Mouse (Mus musculus) CH12.LX (cell line): ENCODE results near the gene Pnrc2. TPM values are rescaled to one million over a fixed set of nuclear protein-coding genes. Genes with fewer than 3 reads are reported as not detected.

Source experiments
- DNase-seq: peaks from one replicate; pipeline ENCODE4 v3.0.0-alpha.2; 2013; ENCODE audit errors: extremely low read depth
- H3K27ac ChIP-seq: 2 replicates; pipeline ENCODE4 v1.5.1; 2012; ENCODE audit warnings: low read depth, mild to moderate bottlenecking, control low read depth, moderate library complexity; ENCODE audit not compliant: insufficient read depth
- H3K27me3 ChIP-seq: replicated peaks from 2 replicates; pipeline ENCODE3; 2012; ENCODE audit warnings: inconsistent platforms
- H3K36me3 ChIP-seq, 2 experiments: replicated peaks in 1 of 2; 2 replicates each; pipeline versions ENCODE3 to v1.6.1; 2012; ENCODE audit warnings: inconsistent platforms in 1 of 2, low read length in 1 of 2, mild to moderate bottlenecking in 1 of 2, mixed read lengths in 1 of 2, moderate library complexity in 1 of 2; ENCODE audit not compliant: control insufficient read depth in 1 of 2, insufficient read depth in 1 of 2
- H3K4me1 ChIP-seq, 2 experiments: 2 replicates each; pipeline ENCODE4 v1.6.1; 2012; ENCODE audit warnings: inconsistent platforms in 1 of 2, moderate library complexity in 1 of 2; ENCODE audit not compliant: insufficient read depth in 2 of 2, control insufficient read depth in 1 of 2
- H3K4me2 ChIP-seq: 2 replicates; pipeline ENCODE4 v1.6.1; 2012; ENCODE audit warnings: low read depth, mild to moderate bottlenecking, control low read depth; ENCODE audit not compliant: poor library complexity, insufficient read depth, severe bottlenecking
- H3K4me3 ChIP-seq, 3 experiments: fragments of 150-350 bp in 1 of 3; sonication (generic) in 1 of 3; replicated peaks in 1 of 3; 2 replicates each; pipeline versions ENCODE3 to v1.5.1; 2011 to 2012; ENCODE audit warnings: low read depth in 2 of 3, low read length in 2 of 3, mild to moderate bottlenecking in 2 of 3, moderate library complexity in 2 of 3, control low read depth in 1 of 3, improper control_type of control experiment in 1 of 3, inconsistent platforms in 1 of 3, mixed read lengths in 1 of 3; ENCODE audit not compliant: poor library complexity in 1 of 3
- H3K79me2 ChIP-seq: replicated peaks from 2 replicates; pipeline ENCODE4 v1.6.1; 2012; ENCODE audit warnings: mild to moderate bottlenecking, moderate library complexity; ENCODE audit not compliant: control insufficient read depth, poor library complexity, insufficient read depth, severe bottlenecking; ENCODE audit errors: extremely low read depth
- H3K9ac ChIP-seq: 2 replicates; pipeline ENCODE4 v1.6.1; 2012; ENCODE audit warnings: low read depth, mild to moderate bottlenecking, control low read depth, moderate library complexity; ENCODE audit not compliant: insufficient read depth
- H3K9me3 ChIP-seq: replicated peaks from 2 replicates; pipeline ENCODE3; 2012; ENCODE audit warnings: low read length, inconsistent platforms, mixed read lengths
- BHLHE40 ChIP-seq: IDR thresholded peaks from 2 replicates; pipeline ENCODE4 v1.6.1; 2011; ENCODE audit warnings: mild to moderate bottlenecking, low read depth, low read length, improper control_type of control experiment
- CHD1 ChIP-seq: IDR thresholded peaks from 2 replicates; pipeline ENCODE4 v1.6.1; 2012; ENCODE audit warnings: low read depth, low read length, improper control_type of control experiment, inconsistent platforms
- CTCF ChIP-seq, 2 experiments: IDR thresholded peaks in 1 of 2; conservative IDR thresholded peaks in 1 of 2; 2 replicates each; pipeline ENCODE4 v1.5.1; 2011 to 2012; ENCODE audit warnings: low read depth in 2 of 2, low read length in 2 of 2, improper control_type of control experiment in 1 of 2, inconsistent platforms in 1 of 2, mild to moderate bottlenecking in 1 of 2, moderate library complexity in 1 of 2
- ELF1 ChIP-seq: IDR thresholded peaks from 2 replicates; pipeline ENCODE4 v1.6.1; 2014; ENCODE audit warnings: low read depth, mild to moderate bottlenecking, inconsistent platforms, low read length, improper control_type of control experiment
- ETS1 ChIP-seq: conservative IDR thresholded peaks from 2 replicates; pipeline ENCODE4 v1.6.1; 2012; ENCODE audit warnings: low read depth, mild to moderate bottlenecking, inconsistent platforms, low read length, improper control_type of control experiment, moderate library complexity
- HCFC1 ChIP-seq: IDR thresholded peaks from 2 replicates; pipeline ENCODE4 v1.6.1; 2012; ENCODE audit warnings: low read depth, mild to moderate bottlenecking, inconsistent platforms, low read length, improper control_type of control experiment
- JUN ChIP-seq: IDR thresholded peaks from 2 replicates; pipeline ENCODE4 v1.6.1; 2011; ENCODE audit warnings: low read depth, mild to moderate bottlenecking, low read length, improper control_type of control experiment, moderate library complexity; ENCODE audit not compliant: insufficient read depth
- JUND ChIP-seq: conservative IDR thresholded peaks from 2 replicates; pipeline ENCODE4 v1.6.1; 2011; ENCODE audit warnings: low read depth, low read length, improper control_type of control experiment
- KAT2A ChIP-seq: IDR thresholded peaks from 2 replicates; pipeline ENCODE4 v1.6.1; 2012; ENCODE audit warnings: low read length, improper control_type of control experiment, inconsistent platforms; ENCODE audit not compliant: insufficient replicate concordance
- MAX ChIP-seq: IDR thresholded peaks from 2 replicates; pipeline ENCODE4 v1.6.1; 2011; ENCODE audit warnings: low read length, improper control_type of control experiment
- MAZ ChIP-seq: IDR thresholded peaks from 2 replicates; pipeline ENCODE4 v1.6.1; 2012; ENCODE audit warnings: low read depth, mild to moderate bottlenecking, inconsistent platforms, low read length, improper control_type of control experiment, moderate library complexity
- MEF2A ChIP-seq: IDR thresholded peaks from 2 replicates; pipeline ENCODE4 v1.6.1; 2014; ENCODE audit warnings: low read depth, mild to moderate bottlenecking, inconsistent platforms, low read length, improper control_type of control experiment, borderline replicate concordance
- MXI1 ChIP-seq: IDR thresholded peaks from 2 replicates; pipeline ENCODE4 v1.6.1; 2011; ENCODE audit warnings: mild to moderate bottlenecking, low read depth, low read length, improper control_type of control experiment
- MYC ChIP-seq: IDR thresholded peaks from 2 replicates; pipeline ENCODE4 v1.6.1; 2011; ENCODE audit warnings: low read depth, mild to moderate bottlenecking, improper control_type of control experiment, low read length
- NELFE ChIP-seq: IDR thresholded peaks from 2 replicates; pipeline ENCODE4 v1.6.1; 2011; ENCODE audit warnings: low read depth, low read length, improper control_type of control experiment
- NRF1 ChIP-seq: IDR thresholded peaks from 2 replicates; pipeline ENCODE4 v1.6.1; 2014; ENCODE audit warnings: low read depth, mild to moderate bottlenecking, inconsistent platforms, low read length, improper control_type of control experiment, moderate library complexity
- PAX5 ChIP-seq: IDR thresholded peaks from 2 replicates; pipeline ENCODE4 v1.6.1; 2012; ENCODE audit warnings: low read length, inconsistent platforms, mixed read lengths
- RAD21 ChIP-seq: IDR thresholded peaks from 2 replicates; pipeline ENCODE4 v1.6.1; 2011; ENCODE audit warnings: low read depth, mild to moderate bottlenecking, low read length, improper control_type of control experiment, moderate library complexity
- SIN3A ChIP-seq: IDR thresholded peaks from 2 replicates; pipeline ENCODE4 v1.6.1; 2012; ENCODE audit warnings: low read length, improper control_type of control experiment, inconsistent platforms
- SMC3 ChIP-seq: IDR thresholded peaks from 2 replicates; pipeline ENCODE4 v1.6.1; 2011; ENCODE audit warnings: low read depth, low read length, improper control_type of control experiment
- TBP ChIP-seq: conservative IDR thresholded peaks from 2 replicates; pipeline ENCODE4 v1.6.1; 2011; ENCODE audit warnings: low read depth, low read length, improper control_type of control experiment
- USF1 ChIP-seq: IDR thresholded peaks from 2 replicates; pipeline ENCODE4 v1.6.1; 2014; ENCODE audit warnings: low read depth, mild to moderate bottlenecking, inconsistent platforms, low read length, improper control_type of control experiment
- USF2 ChIP-seq: conservative IDR thresholded peaks from 2 replicates; pipeline ENCODE4 v1.6.1; 2011; ENCODE audit warnings: low read depth, low read length, improper control_type of control experiment
- ZC3H11A ChIP-seq: IDR thresholded peaks from 2 replicates; pipeline ENCODE4 v1.6.1; 2012; ENCODE audit warnings: low read depth, mild to moderate bottlenecking, inconsistent platforms, low read length, improper control_type of control experiment
- ZKSCAN1 ChIP-seq: IDR thresholded peaks from 2 replicates; pipeline ENCODE4 v1.6.1; 2012; ENCODE audit warnings: low read depth, inconsistent platforms, low read length, improper control_type of control experiment, borderline replicate concordance
- dilution Hi-C: fragments of 300-500 bp; cut with MboI; formaldehyde crosslinking; loops from 2 replicates; pipeline ENCODE4 v1.14.3; 2020; ENCODE audit warnings: low sequenced_read_pairs; ENCODE audit not compliant: extremely low pct_unique_long_range_greater_than_20kb, extremely low pct_ligation_motif_present
- in situ Hi-C: fragments of 300-500 bp; cut with MboI; formaldehyde crosslinking; loops from 3 replicates; pipeline ENCODE4 v1.14.3; 2019; ENCODE audit warnings: low sequenced_read_pairs, low pct_ligation_motif_present, low pct_unique_long_range_greater_than_20kb, mixed read lengths
- polyA plus RNA-seq: library from polyadenylated mRNA; unstranded; fragments of >175 nt; gene quantifications from 2 replicates; pipeline ENCODE4 v1.2.1, GENCODE M21; 2012; ENCODE audit warnings: low read depth; ENCODE audit not compliant: insufficient read length
- total RNA-seq, 2 experiments: library from RNA; depleted of rRNA; stranded (reverse); fragments of 300-350 nt in 1 of 2; fragments of >200 nt in 1 of 2; gene quantifications; 2 replicates each; pipeline ENCODE4 v1.2.3; 2012 to 2014

Gene Pnrc2
- total and polyA plus RNA-seq, 3 experiments = 30.5 to 46.9 (median 32.8) TPM

GRCm38 (mm10) chr4:135892884-135893283 is 19.2 kb upstream of the Pnrc2 start:
- no peak overlapping the region for H3K27ac ChIP-seq
- H3K79me2 ChIP-seq = no peaks in the 10 kb centered on the region
- no peak for DNase-seq
- no peak overlapping the region for H3K9ac ChIP-seq
- dilution Hi-C loops = no loop called here
- H3K4me1 ChIP-seq = peaks cover 19 to 38% of the 10 kb centered on the region in 2 experiments
- no peak overlapping the region for H3K4me2 ChIP-seq
- in situ Hi-C loops = no loop called here
- no peak overlapping the region for H3K4me3 ChIP-seq
- H3K27me3 ChIP-seq = no peaks in the 10 kb centered on the region
- no peaks in the 10 kb centered on the region for H3K36me3 ChIP-seq
- peak; percentile 75 for TF ChIP-seq RAD21
- TF ChIP-seq MAX = no peak
- 0 out of 2 replicates have a peak, but pooled peaks have one; percentile 9 for TF ChIP-seq ZC3H11A
- TF ChIP-seq ETS1 = no peak
- no peak for TF ChIP-seq USF1
- TF ChIP-seq CTCF (conservative IDR thresholded peaks at IDR 0.05 in 1 of 2, IDR thresholded peaks at IDR 0.05 in 1 of 2; ENCODE audit: low read depth in 2 of 2, low read length in 2 of 2) = peak in 1 of 2 experiments; percentile 75; a peak in 2 of 4 replicates
- TF ChIP-seq SMC3 = peak; percentile 78
- no peak for TF ChIP-seq BHLHE40
- H3K9me3 ChIP-seq = peaks cover 2% of the 10 kb centered on the region

GRCm38 (mm10) chr4:135891539-135891938 is 17.9 kb upstream of the Pnrc2 start:
- peaks cover 2% of the 10 kb centered on the region for H3K9me3 ChIP-seq
- dilution Hi-C loops = no loop called here
- no peak overlapping the region for H3K9ac ChIP-seq
- H3K4me2 ChIP-seq = no peak overlapping the region
- in situ Hi-C loops = no loop called here
- H3K27ac ChIP-seq = no peak overlapping the region
- TF ChIP-seq SMC3 = no peak
- TF ChIP-seq PAX5 = no peak
- no peak for TF ChIP-seq ETS1
- TF ChIP-seq JUN = no peak
- no peaks in the 10 kb centered on the region for H3K27me3 ChIP-seq
- DNase-seq = no peak
- H3K79me2 ChIP-seq = no peaks in the 10 kb centered on the region
- H3K36me3 ChIP-seq = no peaks in the 10 kb centered on the region
- peaks cover 12 to 29% of the 10 kb centered on the region in 2 experiments for H3K4me1 ChIP-seq
- H3K4me3 ChIP-seq = no peak overlapping the region

GRCm38 (mm10) chr4:135889884-135890283 is 16.2 kb upstream of the Pnrc2 start:
- Histone ChIP-seq H3K9me3 (peaks cover 2% of the 10 kb centered on the region), H3K36me3 (no peaks in the 10 kb centered on the region), H3K4me3 (no peak overlapping the region), H3K9ac (no peak overlapping the region), H3K4me1 (peaks cover 24 to 40% of the 10 kb centered on the region in 2 experiments), H3K79me2 (no peaks in the 10 kb centered on the region), H3K27me3 (no peaks in the 10 kb centered on the region), H3K4me2 (no peak overlapping the region), H3K27ac (no peak overlapping the region)
- in situ Hi-C loops (loop anchor here (10.0 kb wide), 1 partner anchor 55 kb away; the partner anchor contains the start of gene Hmgcl), dilution Hi-C loops (no loop called here)
- peak; percentile 75 for DNase-seq
- TF ChIP-seq TBP (no peak), MYC (no peak), MAZ (no peak), ELF1 (peak; percentile 32; the same call in 1 of the 2 replicates), NELFE (no peak; the same call in 1 of the 2 replicates), SMC3 (peak; percentile 96), CHD1 (no peak), USF2 (no peak), PAX5 (no peak), KAT2A (no peak), NRF1 (no peak), MXI1 (no peak), MEF2A (no peak), JUND (no peak), CTCF (conservative IDR thresholded peaks at IDR 0.05 in 1 of 2, IDR thresholded peaks at IDR 0.05 in 1 of 2; ENCODE audit: low read depth in 2 of 2, low read length in 2 of 2) (peak; percentile 55 to 96), HCFC1 (no peak), ZKSCAN1 (no peak), MAX (no peak), SIN3A (no peak)
